Mouse (Mus musculus) adrenal gland, adult 8-10 months (tissue): ENCODE data around the gene Rnd2. TPM values are rescaled to one million over a fixed set of nuclear protein-coding genes. Genes with fewer than 3 reads are reported as not detected.
"Not testable (repeated sequence)": the region's sequence is repeated elsewhere in the genome, so short reads cannot be mapped to it uniquely, and the experiment has no call there.

Experiments used
- DNase-seq: peaks from one replicate; pipeline ENCODE4 v3.0.0; 2022
- total RNA-seq, 4 experiments: library from RNA; stranded (reverse); gene quantifications; 2 replicates each; pipeline ENCODE4 v1.2.4; 2022

The Rnd2 gene
- total RNA-seq = 10 to 100 TPM in 3 of 4 experiments, 1 to 10 TPM in 1; 9.2 to 23.8 (median 16.2) TPM

- no peak for DNase-seq
Measured at GRCm38 (mm10) chr11:101464211-101465100, at the start of gene Rnd2. Gene Rnd2 (plus strand): TSS chr11:101464999.

DNA sequence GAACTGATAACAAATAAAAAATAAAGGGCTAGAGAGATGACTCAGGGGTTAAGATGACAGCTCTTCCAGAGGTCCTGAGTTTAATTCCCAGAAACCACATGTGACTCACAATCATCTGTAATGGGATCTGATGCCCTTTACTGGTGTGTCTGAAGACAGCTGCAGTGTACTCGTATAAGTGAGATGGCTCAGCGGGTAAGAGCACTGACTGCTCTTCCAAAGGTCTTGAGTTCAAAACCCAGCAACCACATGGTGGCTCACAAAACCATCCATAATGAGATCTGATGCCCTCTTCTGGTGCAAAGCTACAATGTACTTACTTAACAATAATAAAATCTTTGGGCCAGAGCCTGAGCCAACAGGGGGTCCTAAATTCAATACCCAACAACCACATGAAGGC lies 49.5 kb upstream of the Rnd2 start:
- no peak for DNase-seq

GRCm38 (mm10) chr11:101416433-101417100 lies 48.2 kb upstream of the Rnd2 start:
- no peak for DNase-seq

DNA sequence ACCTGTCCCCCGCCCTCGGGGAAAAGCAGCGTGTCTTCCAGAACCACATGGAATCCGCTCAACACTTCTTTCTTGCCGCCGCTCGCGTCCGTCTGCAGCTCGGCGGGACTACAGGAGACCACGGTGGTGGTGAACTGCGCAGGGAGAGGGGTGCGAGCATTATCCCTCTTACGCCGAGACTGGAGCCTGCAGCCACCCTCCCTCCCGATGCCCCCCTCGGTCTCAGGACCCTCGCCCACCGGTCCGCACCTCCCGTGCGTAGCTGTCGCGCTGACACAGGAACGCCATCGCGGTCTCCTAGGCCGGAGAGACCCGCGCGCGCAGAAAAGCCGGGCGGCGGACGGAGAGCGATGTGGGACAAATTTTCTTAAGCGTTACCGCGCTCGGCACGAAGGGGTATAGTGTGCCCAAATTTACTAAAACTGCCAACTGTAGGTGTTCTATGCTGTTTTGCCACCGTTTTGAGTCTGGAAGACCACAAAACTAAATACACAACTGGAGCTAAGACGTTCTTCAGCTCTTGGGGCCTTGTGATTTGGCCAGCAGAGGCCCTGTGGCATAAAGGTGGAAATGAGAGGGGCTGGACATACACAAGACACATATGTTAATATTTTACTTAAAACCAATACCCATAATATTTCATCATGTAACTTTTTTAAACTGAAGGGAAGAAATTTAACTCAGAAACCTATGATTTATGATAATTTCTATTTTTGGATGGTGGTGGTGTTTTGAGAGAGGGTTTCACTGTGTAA lies 47.5 kb upstream of the Rnd2 start, which contains the start of gene Aarsd1:
Gene Aarsd1 (minus strand): TSS at position 515 of the 755 bp plus-strand sequence.
- DNase-seq = peak; percentile 68

GRCm38 (mm10) chr11:101418991-101419390 lies 45.8 kb upstream of the Rnd2 start:
- DNase-seq = no peak

- DNase-seq = no peak
Measured at GRCm38 (mm10) chr11:101419610-101420009, 45.2 kb upstream of the Rnd2 start.

- DNase-seq = no peak
Measured at GRCm38 (mm10) chr11:101420148-101420547, 44.7 kb upstream of the Rnd2 start.

GRCm38 (mm10) chr11:101424105-101424851 lies 40.5 kb upstream of the Rnd2 start, which contains the start of gene Gm27029:
Gene Gm27029 (minus strand): TSS chr11:101424796.
- DNase-seq = no peak

GRCm38 (mm10) chr11:101424925-101425813 lies 39.6 kb upstream of the Rnd2 start, which contains the start of the genes Rundc1 and Ptges3l:
Gene Rundc1 (plus strand): TSS chr11:101425085.
Gene Ptges3l (minus strand): TSS chr11:101425333.
- DNase-seq = peak; percentile 98

- DNase-seq = no peak
Measured at GRCm38 (mm10) chr11:101426165-101426564, 38.6 kb upstream of the Rnd2 start.

- no peak for DNase-seq
Measured at GRCm38 (mm10) chr11:101431327-101431726, 33.5 kb upstream of the Rnd2 start.

DNA sequence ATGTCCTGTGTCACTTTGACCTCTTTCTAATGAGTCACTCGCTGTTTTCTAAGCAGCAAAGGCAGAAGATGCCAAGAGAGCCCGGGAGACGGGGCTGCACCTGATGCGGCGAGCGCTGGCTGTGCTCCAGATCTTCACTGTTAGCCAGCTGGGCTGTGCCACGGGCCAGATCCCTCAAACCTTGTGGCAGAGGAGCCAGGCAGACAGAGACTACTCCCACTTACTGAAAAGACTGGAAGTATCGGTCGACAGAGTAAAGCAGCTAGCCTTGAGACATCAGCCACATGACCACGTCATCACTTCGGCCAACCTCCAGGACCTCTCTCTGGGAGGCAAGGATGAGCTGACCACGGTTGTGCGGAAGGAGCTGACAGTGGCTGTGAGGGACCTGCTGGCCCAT lies 31.4 kb upstream of the Rnd2 start:
- DNase-seq = no peak

DNA sequence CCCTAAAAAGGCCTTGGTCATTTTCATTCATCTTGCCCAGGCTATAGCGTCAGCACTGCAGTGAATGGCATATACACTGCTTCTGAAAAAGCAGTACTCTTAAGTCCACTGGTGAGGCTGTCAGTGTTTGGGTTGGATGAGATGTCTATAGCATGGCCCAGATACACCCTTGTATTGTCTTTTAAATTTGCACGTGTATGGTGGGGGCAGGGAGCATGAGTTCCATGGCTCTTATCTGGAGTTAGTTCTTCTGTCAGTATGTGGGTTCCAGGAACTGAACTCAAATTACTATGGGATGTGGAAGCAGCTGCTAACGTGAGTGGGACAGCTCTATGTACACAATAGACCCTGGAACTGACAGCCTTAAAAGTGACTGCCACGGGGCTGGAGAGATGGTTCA lies 29.0 kb upstream of the Rnd2 start:
- no peak for DNase-seq

- no peak for DNase-seq
Measured at GRCm38 (mm10) chr11:101436916-101437315, 27.9 kb upstream of the Rnd2 start.

DNA sequence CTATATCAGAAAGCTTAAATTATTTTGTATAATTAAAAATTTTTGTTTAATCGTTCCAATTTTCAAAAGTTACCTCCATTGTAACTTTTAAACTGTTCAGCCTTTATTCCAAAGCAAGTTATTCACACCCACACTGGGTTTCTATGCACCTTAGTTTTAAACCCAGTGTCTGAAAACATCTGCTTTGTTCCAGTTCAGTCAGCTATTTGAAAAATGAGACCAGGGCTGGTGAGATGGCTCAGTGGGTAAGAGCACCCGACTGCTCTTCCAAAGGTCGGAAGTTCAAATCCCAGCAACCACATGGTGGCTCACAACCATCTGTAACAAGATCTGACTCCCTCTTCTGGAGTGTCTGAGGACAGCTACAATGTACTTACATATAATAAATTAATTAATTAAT lies 26.8 kb upstream of the Rnd2 start:
- not testable (repeated sequence) for DNase-seq

GRCm38 (mm10) chr11:101441450-101442126 lies 23.2 kb upstream of the Rnd2 start:
- not testable (repeated sequence) for DNase-seq

GRCm38 (mm10) chr11:101442127-101442693 lies 22.6 kb upstream of the Rnd2 start, which contains the start of gene Rpl27:
Gene Rpl27 (plus strand): TSS chr11:101442298.
- DNase-seq = peak; percentile 98

- no peak for DNase-seq
Measured at GRCm38 (mm10) chr11:101442760-101443159, 22.0 kb upstream of the Rnd2 start.

- DNase-seq = no peak
Measured at GRCm38 (mm10) chr11:101446319-101446718, 18.5 kb upstream of the Rnd2 start.

DNA sequence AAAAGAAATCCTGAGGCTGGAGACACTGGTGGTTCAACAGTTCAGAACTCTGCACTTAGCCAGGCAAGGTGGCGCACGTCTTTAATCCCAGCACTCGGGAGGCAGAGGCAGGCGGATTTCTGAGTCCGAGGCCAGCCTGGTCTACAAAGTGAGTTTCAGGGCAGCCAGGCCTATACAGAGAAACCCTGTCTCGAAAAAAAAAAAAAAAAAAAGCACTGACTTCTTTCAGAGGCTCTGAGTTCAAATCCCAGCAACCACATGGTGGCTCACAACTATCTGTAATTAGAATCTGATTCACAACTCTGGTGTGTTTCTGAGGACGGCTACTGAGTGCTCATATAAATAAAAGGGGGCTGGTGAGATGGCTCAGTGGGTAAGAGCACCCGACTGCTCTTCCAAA lies 17.9 kb upstream of the Rnd2 start:
- DNase-seq = not testable (repeated sequence)
